Mouse (Mus musculus) heart, embryonic 16.5 days (tissue): ENCODE measurements around the gene Rbp1. TPM values are rescaled to one million over a fixed set of nuclear protein-coding genes. Genes with fewer than 3 reads are reported as not detected.

Source experiments
- ATAC-seq: fragments of 200-750 bp; cut with Nextera tagmentation; replicated peaks from 2 replicates; pipeline ENCODE4 v1.8.0; 2017; ENCODE audit warnings: moderate number of reproducible peaks; ENCODE audit not compliant: insufficient read depth, low FRiP score; ENCODE audit errors: extremely low read depth
- H3K27ac ChIP-seq: fragments of 300-500 bp; sonication (generic); 2 replicates; pipeline ENCODE4 v1.5.1; 2014; ENCODE audit warnings: mild to moderate bottlenecking, low read length, control low read depth, moderate library complexity
- H3K27me3 ChIP-seq: fragments of 300-500 bp; sonication (generic); 2 replicates; pipeline ENCODE4 v1.6.1; 2014; ENCODE audit warnings: low read length, mixed read lengths; ENCODE audit not compliant: control insufficient read depth, insufficient read depth
- H3K36me3 ChIP-seq: fragments of 300-500 bp; sonication (generic); 2 replicates; pipeline ENCODE4 v1.6.1; 2014; ENCODE audit not compliant: control insufficient read depth, insufficient read depth
- H3K4me1 ChIP-seq: fragments of 300-500 bp; sonication (generic); 2 replicates; pipeline ENCODE4 v1.6.1; 2014; ENCODE audit warnings: low read length, mixed read lengths; ENCODE audit not compliant: control insufficient read depth, insufficient read depth
- H3K4me2 ChIP-seq: fragments of 300-500 bp; sonication (generic); 2 replicates; pipeline ENCODE4 v1.6.1; 2014; ENCODE audit warnings: low read depth, mild to moderate bottlenecking, control low read depth, low read length
- H3K4me3 ChIP-seq: fragments of 300-500 bp; sonication (generic); 2 replicates; pipeline ENCODE4 v1.5.1; 2014; ENCODE audit warnings: mild to moderate bottlenecking, control low read depth, low read length
- H3K9ac ChIP-seq: fragments of 300-500 bp; sonication (generic); 2 replicates; pipeline ENCODE4 v1.6.1; 2014; ENCODE audit warnings: low read length, control low read depth
- H3K9me3 ChIP-seq: fragments of 300-500 bp; sonication (generic); replicated peaks from 2 replicates; pipeline ENCODE4 v1.6.1; 2016; ENCODE audit warnings: low read length; ENCODE audit not compliant: control insufficient read depth
- WGBS: fragments of 180-500 bp; shearing (Covaris S2); extraction: QIAGEN DNeasy Blood & Tissue Kit; methylation state at CpG from one replicate; pipeline ENCODE4 v1.1.7; 2014; 5-methylcytosine and 5-hydroxymethylcytosine counted together
- polyA plus RNA-seq: library from polyadenylated mRNA; unstranded; fragments of >200 nt; fragmentation: Nextera tagmentation; extraction: Ambion mirVana; gene quantifications from 2 replicates; pipeline ENCODE4 v1.2.1, GENCODE M21; 2015

Rbp1 gene
- polyA plus RNA-seq, 1 experiment from 2014 or later: 40.9 TPM

- Histone ChIP-seq H3K9me3 (no peaks in the 10 kb centered on the region), H3K4me2 (no peak overlapping the region), H3K27me3 (no peaks in the 10 kb centered on the region), H3K4me3 (no peak overlapping the region), H3K4me1 (peaks cover 5% of the 10 kb centered on the region), H3K9ac (no peak overlapping the region), H3K36me3 (no peaks in the 10 kb centered on the region), H3K27ac (no peak overlapping the region)
- 37% methylated on average over 1 of the region's 1 CpGs for WGBS
- no peak for ATAC-seq
Observed at GRCm38 (mm10) chr9:98492821-98493220, 70.1 kb downstream of the Rbp1 start.

Other genes starting within 250 kb of the Rbp1 start
- gene Nmnat3, start 135.5 kb upstream of the Rbp1 start, polyA plus RNA-seq: 13.7 and 15.1 TPM in 2 replicates
- 0.47 and 1.3 TPM in 2 replicates for gene Rbp2, start 63.2 kb downstream of the Rbp1 start, polyA plus RNA-seq
- 117 and 120 TPM in 2 replicates for gene Copb2, start 140.8 kb downstream of the Rbp1 start, polyA plus RNA-seq
- 60.4 and 66.7 TPM in 2 replicates for gene Mrps22, start 178.7 kb downstream of the Rbp1 start, polyA plus RNA-seq